Mouse (Mus musculus) thymus, postnatal 36 days (tissue): Measurements from ENCODE around the gene Fam171a1.
A peak's percentile ranks its signal among the peaks of the same experiment; 100 is the strongest.
"Not testable (repeated sequence)": the region's sequence is repeated elsewhere in the genome, so short reads cannot be mapped to it uniquely, and the experiment has no call there.

Experiments used
- DNase-seq, 2 experiments: peaks; one replicate each; pipeline ENCODE4 v3.0.0; 2022; ENCODE audit warnings: mixed read lengths in 2 of 2

The Fam171a1 gene

DNA sequence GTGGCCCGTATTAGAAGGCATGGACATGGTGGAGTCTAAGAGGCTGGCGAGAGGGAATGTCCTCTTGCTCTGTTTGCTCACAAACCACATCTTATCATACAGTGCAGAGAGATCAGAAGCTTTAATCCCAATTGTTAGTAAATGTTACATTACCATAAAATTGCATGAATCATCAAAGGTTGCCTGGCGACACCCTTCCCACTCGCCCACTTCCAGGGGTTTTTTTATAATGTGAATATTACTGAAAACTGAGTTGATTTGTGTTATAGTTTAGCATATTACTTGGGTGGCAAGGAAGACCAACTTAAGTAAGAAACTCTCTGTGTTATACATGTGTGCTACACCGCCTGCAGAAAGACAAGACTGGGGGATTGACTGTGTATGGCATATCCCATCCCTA, 60.9 kb downstream of the Fam171a1 start:
- no peak for DNase-seq

DNA sequence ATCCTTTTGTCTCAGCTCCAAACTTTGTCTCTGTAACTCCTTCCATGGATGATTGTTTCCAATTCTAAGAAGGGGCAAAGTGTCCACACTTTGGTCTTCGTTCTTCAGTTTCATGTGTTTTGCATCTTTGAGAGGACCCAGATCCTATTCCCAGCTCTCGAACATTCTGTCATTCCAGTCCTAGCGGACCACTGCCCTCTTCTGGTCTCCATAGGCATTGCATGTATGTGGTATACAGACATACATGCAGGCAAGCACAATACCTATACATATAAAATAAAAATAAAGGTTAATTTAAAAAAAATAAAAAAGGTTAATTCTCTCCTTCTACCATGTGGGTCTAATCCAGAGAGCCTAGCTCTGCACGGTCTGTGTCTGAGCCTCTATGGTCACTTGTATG, 62.0 kb downstream of the Fam171a1 start:
- not testable (repeated sequence) for DNase-seq

DNA sequence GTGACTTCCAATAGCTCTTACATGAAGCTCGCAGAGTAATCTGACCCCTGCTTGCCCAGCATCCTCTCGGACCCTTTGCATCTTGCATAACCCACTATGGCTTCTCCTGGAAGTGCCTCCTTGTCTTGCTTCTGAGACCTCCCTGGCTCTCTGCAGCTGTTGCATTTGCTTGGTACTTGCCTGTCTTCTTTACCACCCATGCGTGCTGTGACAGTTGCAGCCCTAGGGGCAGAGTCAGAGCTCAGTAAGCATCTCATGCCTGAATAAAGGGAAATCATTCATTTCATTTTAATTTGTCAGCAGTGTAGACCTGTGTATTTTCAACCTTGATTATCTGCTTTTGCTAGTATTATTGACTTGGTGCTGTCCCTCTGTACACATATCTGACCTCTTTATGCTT, 62.7 kb downstream of the Fam171a1 start:
- DNase-seq = no peak

DNA sequence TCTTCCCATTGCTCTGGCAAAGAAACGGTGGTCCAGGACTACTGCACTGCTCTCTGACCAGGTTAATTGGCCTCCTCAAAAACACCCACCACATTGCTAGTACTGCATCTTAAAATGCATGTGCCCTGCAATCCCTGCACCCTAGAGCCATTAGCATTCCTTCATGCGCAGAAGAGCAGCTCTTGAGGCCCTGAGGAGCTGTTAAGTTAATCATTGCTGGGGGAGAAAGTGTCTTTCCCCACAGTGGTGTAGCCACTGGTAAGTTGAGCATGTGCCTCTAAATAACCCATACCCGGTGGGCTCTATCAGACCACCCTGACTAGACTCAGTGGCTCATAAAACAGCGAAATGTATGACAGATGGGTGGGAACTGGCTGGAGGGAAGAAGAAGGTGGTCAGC, 66.5 kb downstream of the Fam171a1 start:
- DNase-seq = no peak

DNA sequence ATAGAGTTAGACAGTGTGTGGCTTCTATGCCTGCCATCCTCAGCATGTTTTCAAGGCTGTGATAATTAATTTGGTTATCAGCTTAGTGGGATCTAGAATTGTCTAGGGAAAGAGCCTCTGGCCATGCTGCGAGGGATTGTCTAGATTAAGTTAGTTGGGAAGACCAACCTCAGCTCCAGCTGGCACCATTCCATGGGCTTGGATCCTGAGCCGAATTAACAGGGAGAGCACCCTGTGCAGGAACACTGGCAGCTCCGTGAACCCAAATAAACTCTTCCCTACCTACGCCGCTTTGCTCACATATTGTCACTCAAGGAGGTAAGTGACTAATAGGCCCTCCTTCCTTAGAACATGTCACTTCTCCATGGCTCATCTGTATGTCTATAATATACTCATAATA, 69.6 kb downstream of the Fam171a1 start:
- DNase-seq = no peak

DNA sequence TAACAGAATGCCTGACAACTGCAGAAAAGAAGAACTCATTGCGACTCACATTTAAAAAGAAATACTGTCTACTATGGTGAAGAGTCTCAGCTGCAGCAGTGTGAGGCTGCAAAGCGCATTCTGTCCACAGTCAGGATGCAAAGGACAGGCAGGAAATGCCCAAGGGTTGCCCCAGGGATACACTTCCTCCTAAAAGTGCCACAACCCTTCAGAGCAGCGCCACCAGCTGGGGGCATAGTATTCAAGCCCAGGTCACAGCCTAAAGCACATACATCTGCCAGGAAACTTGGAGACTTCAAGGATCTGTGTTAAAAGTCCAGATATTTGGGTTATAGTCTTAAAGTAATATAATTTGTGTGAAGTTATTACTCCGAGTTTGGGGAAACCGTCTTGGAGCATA, 71.3 kb downstream of the Fam171a1 start:
- no peak for DNase-seq

DNA sequence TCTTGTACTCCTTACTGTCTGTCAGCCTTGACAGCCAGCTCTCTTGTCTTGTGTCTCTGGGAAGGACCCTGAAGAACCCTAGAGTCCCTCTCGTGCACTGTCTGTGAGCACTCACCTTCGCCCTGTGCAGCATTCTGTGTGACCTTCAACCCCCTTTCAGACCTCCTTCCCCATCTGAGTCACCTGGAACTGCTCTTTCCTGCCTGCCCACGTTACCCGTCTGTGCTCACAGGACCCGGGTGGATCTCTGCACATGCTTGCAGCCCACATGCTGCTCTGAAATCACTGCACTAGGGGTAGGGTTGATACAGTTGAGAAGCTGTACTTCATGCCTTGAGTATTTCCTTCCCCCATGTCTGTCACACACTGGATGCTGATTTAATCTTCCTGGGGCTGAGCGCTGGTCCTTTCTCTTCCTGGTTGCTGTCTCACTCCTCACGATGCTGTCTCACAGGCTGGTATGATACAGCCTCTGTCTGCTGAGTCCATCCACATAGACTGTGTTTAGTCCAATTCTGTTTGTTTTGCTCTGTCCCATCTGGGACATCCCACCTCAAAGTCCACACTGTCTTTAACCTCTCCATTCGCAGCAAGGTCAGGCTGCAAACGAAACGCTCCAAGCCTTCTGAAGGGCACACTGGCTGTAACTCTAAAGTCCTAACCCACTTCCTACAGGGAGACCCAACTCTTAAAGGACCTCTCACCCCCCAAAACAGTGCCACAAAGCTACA, 74.9 kb downstream of the Fam171a1 start:
- no peak for DNase-seq

DNA sequence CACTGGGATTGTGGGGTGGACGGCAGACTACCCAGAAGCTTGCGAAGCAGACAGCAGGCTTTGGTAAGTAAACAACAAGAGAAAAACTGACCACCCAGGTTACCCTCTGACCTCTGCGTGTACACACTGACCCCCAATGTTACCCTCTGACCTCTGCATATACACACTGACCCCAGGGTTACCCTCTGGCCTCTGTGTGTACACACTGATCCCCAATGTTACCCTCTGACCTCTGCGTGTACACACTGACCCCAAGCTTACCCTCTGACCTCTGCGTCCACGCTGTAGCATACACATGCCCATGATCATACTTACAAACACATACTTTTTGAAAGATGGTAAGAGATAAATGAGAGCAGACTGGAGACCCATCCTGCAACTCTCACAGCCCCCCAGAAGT, 77.1 kb downstream of the Fam171a1 start:
- no peak for DNase-seq

DNA sequence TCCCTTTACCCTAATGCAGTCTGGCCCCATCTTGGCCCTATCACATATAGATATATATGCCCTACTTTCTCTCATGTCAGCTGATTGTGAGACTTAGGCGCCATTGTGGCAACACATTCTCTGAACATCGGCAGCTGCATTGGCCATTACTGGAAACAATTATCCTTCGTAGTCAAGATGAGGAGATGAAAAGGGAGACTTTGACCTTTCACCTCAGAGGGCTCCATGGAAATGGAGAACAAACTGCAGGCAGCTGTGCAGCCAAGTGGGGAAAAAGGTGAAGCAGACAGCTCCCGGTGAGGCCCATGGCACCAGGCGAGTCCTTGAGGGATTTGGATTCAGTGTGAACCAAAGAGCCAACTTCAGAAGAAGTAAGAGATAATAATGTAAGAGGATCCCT, 81.5 kb downstream of the Fam171a1 start:
- no peak for DNase-seq

DNA sequence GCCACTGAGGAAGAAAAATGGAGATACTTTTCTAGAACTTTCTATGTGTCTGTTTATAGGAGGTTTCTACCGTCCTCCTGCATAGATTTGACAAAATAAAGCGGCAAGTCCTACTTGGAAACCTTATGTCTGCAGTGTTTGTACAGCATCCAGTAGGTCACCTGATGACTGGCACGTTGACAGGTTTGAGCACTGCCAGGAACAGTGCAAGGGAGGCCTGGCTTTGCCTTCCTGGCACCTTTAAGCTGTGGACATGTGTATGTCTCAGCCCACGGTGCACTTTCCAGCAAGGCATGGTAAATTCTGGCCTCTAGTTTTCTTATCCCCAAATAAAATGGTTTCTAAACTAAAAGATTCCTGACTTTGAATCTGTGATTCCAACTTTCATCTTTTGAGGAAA, 86.4 kb downstream of the Fam171a1 start:
- DNase-seq = no peak

DNA sequence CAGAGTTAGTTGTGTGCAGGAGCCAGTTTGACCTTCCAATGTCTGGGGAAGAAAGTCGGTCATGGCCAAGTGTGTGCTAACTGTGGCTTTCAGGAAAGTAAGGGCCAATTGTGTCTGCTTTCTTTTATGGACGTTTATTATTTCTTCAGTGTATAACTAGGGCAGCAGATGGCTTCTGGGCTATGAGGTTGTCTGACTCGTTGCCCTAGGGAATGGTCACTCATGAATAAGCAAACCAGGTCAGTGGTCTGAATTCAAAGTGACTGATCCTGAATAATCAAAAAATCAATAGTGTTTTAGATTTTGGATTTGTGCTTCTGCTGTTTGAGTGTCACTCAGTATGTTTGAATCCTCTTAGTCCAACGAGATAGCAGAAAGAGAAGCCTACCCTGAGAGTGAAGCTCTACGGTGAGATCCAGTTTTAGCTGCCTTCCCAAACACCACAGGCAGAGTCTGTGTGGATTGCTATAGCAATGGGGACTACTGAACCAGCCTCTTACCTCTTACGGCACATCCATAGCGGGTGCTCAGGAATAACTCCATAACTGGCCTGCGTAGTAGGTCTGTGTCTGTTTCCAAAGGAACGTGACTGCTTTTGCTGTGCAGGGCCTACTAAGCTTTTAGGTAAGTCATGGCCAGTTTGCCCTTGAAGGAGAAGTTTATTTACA, 93.1 kb downstream of the Fam171a1 start:
- no peak for DNase-seq

DNA sequence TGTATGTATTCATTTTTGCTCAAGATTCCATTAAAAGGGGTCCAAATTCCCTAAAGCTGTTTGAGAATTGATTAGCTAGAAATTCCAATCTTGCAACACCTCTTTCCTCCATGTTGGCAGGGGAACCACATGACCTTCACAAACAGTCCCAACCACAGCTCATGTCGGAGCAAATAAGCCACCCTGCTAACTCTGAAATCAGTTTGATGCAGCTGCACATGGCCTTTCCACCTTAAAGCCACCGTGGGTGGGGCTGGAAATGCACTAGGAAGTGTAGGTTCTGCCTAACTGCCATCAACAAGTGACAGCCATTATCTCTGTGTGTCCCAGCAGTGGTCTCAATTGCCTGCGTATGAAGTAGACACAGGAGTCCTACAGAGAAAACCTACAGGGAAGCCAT, 101.5 kb downstream of the Fam171a1 start:
- no peak for DNase-seq

DNA sequence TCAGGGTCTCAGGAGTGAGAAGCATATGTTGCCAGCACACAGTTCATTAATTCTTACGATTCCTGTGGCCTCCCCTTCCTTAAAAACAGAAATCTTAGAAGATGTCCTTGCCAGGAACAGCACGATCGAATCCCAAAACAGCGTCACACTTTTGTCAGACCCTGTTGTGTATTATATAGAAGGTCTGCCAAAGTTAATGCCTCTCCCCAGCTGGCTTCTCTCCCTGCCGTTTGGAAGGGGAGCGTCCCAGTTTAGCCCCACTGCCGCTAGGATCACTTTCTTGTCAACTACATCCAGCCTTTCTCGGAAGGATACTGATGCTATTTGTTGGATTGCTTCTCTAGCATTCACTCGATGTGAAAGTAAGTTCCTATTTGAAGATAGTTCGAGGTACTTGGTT, 102.6 kb downstream of the Fam171a1 start:
- no peak for DNase-seq

DNA sequence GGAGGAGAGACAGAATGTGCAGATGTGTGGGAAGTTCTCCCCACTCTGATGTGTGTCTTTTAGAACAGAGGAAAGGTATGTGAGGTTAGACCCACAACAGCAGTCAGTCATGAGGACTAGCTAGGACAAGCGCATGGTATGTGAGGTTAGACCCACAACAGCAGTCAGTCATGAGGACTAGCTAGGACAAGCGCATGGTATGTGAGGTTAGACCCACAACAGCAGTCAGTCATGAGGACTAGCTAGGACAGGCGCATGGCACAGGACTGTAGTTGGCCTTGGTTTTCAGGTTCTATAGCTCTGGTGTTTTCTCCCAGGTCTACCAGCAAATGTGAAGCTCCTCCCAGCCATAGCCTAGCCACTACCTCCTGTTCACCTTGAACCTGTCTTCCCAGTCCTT, 103.6 kb downstream of the Fam171a1 start:
- not testable (repeated sequence) for DNase-seq

DNA sequence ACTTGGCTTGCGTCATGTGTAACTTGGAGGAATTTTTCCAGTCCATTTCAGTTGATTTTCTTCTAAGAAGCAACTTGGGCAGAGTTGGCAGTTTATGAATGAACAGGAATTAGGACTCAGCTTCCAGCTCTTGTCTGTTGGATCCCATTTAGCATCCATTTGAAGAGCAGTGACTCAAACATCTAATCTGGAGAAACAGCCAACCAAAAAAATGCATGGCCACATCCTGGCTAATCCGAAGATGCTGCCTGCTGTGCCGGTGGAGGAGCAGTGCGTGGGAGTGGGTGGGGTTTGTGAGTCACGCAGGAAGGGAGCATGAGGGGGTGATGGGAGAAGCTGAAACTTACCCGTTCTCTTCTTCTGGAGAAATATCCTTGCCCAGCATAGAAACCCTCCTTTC, 104.2 kb downstream of the Fam171a1 start:
- DNase-seq = no peak

DNA sequence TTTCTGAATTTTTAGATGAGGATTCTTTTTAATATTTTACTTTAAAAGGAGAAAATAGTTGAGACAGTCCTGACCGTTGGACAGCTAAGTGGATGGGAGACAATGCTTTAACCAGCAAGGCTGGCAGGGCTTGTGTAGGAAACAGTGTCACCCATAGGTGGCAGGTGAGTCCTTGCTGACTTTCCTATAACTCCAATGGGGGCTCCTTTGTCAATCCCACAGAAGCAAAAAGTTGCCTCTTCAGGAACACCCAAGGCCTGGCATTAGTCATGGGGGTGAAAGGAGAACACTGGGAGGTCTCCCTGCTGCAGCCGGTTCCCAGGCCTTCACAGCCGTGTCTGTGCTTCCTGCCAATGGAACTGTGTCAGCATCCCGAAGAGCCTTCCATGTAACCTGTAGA, 114.5 kb downstream of the Fam171a1 start:
- no peak for DNase-seq

DNA sequence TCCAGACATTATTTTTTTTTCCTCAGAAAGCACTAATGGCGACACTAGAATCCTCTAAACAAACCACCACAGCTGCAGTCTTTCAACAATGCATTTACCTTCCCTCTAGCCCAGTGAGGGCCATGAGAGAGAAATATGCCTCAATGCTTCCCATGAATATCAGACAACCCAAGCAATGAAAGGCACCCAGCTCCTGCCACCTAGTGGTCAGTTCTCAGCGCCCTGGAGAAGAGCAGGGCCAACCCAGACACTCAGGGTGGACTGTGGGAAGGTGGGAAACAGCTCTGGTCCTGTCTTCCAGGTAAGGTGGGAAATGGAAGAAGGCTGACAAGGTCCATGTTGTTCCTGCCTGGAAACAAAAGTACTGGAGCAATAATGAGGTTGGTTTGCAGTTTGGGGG, 115.0 kb downstream of the Fam171a1 start:
- DNase-seq = peak; percentile 11 to 25

DNA sequence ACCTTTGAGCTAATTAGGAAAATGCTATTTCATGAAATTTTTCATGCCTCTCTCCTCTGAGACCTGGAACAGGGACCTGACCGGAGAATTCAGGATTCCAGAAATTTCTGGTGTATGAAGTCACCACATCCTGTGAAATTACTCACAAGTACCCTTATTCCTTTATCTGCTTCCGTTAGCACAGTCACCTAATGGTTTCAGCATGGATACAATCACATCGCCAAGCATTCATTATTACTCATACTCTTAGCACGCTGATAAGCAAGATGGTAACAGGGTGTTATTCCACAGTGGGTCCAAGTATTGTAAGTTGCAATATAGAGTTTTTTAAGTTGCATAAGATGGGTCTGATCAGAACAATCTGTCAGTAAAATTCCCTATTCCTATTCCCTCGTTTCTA, 125.2 kb downstream of the Fam171a1 start:
- no peak for DNase-seq

DNA sequence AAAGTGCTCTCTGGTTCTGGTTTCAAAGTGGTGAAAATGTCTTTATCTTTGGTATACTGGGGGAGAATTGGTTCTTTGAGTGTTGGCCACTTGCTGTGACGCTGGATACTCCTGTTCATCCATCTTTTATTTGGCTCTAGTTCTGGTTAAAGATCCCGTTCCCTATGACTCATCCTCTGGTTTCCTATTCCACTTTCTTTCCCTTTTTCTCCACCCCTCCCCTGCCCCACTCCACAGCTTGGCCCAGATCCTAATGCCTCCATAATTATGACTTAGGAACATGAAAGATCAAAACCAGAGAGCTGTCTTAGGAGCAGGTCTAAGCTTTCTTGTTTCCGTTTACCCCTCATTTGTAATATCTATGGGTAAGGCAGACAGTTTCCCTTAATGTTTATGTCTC, 130.2 kb downstream of the Fam171a1 start:
- DNase-seq = no peak

DNA sequence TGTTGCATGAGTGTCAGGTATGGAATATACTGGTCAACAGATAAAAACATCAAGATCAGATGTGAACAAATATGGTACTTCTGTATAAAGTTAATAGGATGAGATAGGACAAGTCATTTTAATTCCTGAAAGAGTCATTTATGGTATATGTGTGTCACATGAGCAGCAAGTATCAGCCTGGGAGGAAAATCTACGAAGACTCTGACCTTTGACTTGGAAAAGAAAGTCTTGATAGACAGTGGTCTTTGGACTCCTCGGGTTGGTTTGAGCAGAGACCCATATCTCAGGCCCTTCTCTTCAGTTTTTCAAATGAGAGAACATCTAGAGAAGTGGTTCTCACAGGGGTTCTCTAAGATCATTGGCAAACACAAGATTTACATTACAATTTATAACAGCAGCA, 137.3 kb downstream of the Fam171a1 start:
- DNase-seq = no peak

DNA sequence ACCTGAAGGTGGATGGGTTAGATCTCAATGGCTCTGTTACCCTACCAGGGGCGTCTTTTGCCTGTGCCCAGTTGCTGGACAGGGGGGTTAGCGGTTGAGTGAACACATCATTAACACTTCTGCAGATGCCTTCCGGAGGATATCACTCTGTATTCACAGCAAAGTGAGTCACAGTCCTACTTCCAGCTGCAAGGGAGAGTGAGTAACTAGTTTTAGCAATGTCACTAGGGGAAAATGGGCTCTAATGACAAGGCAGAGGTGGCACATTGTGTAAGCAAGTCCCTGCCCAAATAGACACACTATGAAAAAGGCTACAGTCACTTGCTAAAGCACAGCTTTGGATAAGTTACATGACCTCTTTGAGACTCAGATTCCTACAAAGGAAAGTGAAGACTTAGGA, 152.4 kb downstream of the Fam171a1 start:
- no peak for DNase-seq

DNA sequence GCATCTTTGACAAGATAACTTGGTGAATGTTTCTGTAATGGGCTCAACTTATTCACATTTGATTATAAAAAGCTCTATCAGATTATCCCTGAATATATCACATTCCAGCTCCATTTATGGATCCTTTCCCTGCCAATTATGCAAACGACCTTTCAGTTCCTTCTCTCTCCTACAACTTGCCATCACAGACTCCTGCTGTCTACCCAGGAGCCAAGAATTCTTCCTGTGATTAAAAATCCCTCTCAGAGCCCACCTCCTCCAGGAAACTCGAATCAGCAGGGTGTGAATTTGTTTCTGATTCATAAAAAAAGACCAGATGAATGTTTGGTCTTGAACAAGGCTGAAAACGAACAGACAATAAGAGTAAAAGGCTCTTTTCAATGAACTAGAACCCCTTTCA, 153.9 kb downstream of the Fam171a1 start:
- no peak for DNase-seq

DNA sequence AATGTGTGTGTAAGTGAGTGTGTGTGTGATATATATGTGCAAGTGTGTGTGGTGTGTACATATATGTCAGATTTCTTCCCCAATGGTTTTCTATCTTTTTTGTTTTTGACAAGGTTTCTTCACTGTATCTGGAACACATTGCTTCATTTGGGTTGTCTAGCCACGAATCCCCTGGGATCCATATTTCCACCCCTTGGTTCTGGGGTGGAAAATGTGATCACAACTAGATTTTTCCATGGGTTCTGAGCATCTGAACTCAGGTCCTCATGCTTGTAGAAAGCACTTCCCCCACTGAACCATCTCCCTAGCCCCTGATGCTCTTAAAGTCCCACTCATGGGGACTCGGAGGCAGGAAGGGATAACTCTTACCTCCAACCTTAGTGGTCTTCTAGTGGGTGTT, 159.3 kb downstream of the Fam171a1 start:
- DNase-seq = no peak

DNA sequence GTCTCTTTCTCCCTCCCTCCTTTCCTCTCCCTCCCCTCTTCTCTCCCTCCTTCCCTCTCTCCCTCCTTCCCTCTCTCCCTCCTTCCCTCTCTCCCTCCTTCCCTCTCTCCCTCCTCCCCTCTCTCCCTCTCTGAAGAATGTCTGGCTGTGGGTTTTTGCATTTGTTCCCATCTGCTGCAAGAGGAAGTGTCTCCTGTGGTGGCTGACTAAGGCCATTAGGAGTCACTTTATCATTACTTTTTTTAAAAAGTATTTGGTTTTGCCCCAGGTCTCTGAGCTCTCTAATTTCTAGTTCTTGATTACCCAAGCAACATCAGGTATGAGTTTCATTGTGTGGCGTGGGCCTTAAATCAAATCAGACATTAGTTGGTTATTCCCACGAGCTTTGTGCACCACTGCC, 162.1 kb downstream of the Fam171a1 start:
- DNase-seq = no peak
